Mouse (Mus musculus): ENCODE results near the gene Camta1.

Camta1 gene

DNA sequence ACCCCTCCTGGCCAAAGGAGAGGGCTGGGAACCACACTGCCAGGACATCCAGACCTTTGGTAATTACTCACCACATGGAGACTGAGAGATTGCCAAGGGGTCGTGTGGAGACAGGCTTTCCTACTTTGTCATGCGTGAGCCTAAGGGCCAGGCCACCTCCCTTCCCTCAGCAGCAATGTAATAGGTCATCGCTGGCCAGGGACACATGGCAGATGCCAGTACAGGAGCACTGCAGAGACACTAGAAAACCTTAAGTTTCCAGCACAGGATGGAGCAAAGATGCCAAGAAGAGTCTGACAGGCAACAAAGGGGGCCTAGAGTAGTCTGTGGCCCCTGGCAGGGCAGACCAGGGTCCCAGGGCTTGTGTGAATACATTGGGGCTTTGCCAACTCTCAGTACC lies 283.7 kb downstream of the Camta1 start:
- no peak for DNase-seq

DNA sequence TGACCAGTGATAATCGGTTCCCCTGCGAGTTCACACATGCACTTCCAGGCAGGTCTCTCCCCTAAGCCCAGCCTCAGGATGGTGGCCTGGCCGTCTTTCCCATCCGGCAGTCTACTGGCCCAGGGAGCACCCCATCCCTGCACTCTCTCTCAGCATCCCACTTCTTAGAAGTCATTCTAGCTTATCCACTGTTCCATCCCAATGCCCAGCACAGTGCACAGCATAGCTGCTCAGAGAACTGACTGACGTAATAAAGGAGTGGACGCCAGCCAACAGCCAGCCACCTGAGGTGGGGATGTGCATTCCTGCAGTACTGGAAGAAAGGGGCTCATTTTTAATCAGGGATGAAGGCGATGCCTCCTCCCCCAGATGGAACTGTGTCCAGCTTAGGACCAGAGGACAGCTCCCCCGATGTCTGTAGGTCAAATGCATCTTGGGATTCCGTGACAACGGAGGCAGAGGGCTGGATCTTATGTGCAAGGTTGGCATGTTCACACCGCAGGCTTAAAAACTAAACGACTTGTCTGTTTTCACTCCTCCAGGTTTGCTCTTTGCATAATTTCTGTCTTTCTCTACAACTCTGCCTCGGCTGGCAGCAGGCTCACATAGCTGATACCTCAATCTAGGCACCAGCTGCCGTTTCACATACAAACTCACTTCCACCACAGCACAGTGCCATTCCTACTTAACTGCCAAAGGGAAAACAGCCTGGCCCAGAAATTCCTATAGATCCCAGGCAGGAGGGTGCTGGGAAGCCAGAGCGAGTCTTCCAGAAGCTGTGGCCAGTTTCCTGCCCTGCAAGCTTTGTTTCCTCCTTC lies 285.2 kb downstream of the Camta1 start:
- no peak for DNase-seq

DNA sequence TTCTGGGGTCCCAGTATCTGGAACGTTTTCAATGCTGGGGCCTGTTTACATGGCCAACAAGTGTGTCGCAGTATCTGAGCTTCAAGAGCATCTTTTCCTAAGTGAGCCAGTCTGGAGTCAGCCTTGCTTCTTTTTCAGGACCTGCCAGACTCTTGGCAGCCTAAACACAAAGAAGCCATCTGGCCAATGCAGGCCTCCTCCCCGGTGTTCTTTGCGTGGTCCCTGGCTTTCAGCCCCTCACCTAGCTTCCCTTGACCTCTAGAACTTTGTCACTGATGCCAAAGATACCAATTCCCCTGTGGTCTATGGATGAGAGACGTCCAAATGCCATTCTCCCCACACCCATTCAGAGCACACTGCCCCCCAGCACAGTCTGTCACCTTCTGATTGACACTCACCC lies 289.0 kb downstream of the Camta1 start:
- no peak for DNase-seq

GRCm38 (mm10) chr4:151569586-151569985 lies 292.1 kb downstream of the Camta1 start:
- DNase-seq: no peak

- DNase-seq: no peak
Measured at GRCm38 (mm10) chr4:151568887-151569286, 292.8 kb downstream of the Camta1 start.

DNA sequence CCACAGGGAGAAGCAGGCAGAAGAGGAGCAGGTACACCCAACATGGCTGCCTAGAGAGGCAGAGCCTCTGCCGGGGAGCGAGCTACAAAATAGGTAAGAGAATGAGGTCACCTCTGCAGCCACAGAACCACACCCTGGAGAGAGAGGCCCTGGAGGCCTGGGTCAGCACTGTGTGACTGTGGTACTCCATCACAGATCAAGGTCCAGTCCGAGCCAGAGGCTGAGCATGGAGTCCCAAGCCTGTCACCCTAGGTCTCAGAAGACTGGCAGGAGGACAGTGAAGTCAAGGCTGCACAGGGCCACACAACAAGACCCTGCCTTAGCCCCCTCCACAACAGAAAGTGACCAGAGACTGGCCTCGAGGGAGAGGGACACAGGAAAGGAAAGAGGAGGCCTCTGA lies 294.6 kb downstream of the Camta1 start:
- no peak for DNase-seq

GRCm38 (mm10) chr4:151555505-151555904 lies 306.2 kb downstream of the Camta1 start:
- no peak for DNase-seq

GRCm38 (mm10) chr4:151549523-151549922 lies 312.2 kb downstream of the Camta1 start:
- DNase-seq: no peak

DNA sequence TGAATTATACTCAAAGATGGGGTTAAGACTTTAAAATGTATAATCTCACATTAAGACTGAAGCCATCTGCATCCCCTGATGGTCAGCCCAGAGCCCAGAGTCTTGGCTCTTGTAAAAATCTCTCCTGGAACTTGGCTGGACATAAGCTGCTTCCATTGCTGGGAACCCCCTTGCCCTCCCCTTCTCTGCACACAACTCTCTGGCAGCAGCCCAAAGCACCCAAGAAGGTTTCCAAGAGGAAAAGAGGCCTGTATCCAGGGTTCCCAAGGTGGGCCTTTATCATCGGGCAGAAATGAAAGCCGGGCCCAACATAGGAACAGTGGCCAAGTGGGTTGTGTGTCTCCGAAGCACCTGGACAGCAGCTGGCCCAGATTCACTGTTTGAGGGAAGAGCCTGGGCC lies 316.2 kb downstream of the Camta1 start:
- no peak for DNase-seq

DNA sequence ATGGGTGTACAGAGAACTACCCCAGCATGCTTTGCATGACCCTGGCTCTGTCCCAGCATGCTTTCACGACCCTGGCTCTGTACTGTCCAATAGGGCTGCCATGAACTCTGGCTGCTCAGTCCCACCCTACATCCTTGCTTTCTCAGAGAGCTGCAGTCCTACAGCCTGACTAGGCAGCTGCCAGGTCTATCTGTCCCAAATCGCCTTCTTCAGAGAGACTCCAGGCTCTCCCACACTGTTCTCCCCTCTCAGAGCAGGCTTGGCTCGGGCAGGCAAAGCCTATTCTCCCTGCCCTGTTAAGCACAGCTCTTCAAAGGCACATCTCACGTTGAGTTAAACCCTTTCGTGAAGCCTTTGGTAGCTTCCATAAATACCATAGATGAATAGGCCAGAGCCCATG lies 317.5 kb downstream of the Camta1 start:
- no peak for DNase-seq

DNA sequence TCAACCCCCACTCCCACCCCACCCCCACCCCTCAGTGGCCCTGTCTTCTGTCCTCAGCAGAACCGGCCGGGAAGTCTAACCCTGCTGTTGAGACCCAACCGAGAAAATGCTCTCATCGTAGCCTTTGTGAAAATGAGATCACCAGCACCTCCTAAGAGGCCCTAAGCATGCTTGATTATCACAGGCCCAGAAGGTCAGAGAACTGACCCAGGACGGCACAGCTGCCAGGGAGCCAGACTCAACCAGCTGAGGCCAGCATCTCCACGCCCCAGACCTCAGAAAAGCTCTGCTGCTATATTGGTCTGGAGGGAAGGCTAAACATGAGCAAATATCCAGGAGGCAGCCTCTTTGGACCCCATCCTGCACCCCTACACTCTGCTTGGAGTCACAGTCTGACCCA lies 321.1 kb downstream of the Camta1 start:
- no peak for DNase-seq

DNA sequence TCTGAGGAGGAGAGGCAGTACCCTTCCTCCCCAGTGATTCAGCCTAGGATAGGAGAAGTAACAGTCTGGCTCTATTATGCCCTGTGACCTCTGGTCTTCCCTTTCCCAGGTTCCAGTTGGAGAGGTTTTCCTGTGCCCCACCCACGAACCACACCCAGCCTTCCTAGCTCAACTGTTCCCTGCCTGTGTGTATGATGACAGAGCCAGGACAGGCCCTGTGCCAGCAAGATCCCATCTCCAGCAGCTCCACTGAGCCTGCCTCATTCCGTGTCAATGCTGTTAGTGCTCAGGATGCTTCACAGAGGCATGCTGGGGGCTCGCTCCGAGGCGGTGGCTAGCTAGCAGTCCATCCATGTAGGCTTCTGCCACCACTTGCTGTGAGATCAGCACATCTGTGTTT lies 321.8 kb downstream of the Camta1 start:
- DNase-seq: no peak

DNA sequence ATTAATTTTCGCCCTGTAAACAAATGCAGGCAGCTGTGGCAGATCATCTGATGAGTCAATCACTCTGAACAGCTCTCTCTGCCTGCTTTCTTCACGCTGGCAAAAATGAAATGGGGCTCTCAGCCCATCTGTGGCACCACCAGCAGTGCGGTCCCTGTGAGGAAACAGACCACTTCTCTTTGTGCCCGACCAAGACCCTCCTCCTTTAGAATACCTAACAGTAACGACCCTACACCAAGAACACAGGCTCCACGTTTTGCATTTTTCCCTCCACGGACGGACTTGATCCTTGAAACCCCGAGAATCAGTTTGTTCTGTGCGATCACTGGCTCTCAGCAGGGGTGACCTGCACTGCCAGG lies 322.5 kb downstream of the Camta1 start:
- DNase-seq: no peak

- no peak for DNase-seq
Measured at GRCm38 (mm10) chr4:151538446-151539166, 323.1 kb downstream of the Camta1 start.

DNA sequence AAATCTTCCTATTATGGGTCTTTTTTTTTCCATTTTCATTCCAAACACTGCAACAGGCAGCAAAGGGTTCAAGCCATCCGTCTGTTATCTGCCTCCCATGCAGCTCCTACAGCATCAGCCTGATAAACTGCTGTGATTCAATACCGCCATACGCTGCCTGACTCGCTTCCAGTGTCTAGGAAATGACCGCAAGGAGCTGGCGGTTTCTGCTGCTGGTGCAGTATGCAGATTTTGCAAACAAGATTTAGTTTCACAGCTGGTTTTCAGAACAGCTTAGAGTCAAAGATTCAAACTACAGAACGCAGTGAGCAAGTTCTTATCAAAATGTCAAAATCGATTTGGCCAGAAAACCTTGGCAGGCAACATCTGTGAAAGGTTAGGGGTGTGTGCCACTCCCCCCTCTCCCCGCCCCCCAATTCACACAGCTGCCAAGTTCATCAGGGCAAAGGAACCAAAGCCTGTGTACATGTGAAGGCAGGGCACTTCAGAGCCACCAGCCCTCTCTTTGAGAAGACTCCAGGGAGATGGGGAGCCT lies 325.7 kb downstream of the Camta1 start:
- no peak for DNase-seq

DNA sequence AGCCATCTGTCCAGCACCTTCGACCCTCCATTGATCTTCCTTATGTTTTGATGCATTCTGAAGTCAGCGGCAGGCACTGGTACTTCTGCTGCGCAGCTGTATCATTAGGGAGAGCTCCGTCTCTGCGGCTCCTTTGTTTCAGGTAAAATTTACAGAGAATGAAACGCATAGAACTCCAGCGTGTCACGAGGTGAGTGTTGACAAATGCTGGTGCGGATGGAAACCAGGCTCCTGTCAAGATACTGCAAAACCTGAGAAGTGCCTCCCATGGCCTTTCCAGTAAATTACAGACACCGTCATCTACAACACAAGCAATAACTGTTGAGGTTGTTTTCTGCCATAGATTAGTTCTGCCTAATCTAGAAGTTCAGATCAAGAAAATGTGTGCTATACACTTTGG lies 328.2 kb downstream of the Camta1 start:
- no peak for DNase-seq

- no peak for DNase-seq
Measured at GRCm38 (mm10) chr4:151528436-151528835, 333.2 kb downstream of the Camta1 start.

DNA sequence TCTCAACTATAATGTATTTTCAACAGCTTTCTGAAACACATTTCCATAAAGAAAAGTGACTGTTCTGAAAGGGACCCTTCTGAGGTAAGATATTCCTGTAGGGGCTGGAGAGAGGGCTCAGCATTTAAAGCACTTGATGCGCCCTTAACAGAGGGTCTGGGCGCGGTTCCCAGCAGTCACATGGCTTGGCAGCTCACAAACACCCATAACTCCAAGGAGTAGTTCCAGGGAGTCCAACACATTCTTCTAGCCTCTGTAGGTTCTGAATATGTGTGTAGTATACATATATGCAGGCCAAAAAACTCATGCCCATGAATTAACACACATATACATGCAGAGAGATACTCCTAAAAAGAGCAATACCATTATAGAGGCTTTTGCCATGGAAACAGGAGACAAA lies 333.9 kb downstream of the Camta1 start:
- no peak for DNase-seq

DNA sequence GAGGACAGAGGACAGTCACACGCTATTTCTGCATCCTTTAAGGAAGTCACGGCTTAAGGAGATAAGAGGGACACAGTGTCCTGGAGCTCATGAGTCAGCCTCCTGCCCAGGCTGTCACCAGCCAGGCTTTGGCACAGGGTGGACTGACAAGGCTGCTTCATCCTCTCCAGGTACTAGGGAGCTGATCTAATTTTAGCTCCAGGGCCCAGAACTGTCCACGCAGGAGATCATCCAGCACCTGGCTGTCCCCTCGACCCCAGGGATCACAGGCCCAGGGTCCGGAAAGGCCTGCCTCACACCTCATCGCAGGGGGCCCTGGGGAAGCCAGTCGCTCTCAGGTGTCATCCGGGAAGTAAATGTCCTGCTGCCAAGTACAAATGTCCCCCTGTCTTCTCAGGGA lies 341.6 kb downstream of the Camta1 start:
- no peak for DNase-seq

- DNase-seq: no peak
Measured at GRCm38 (mm10) chr4:151519011-151519410, 342.7 kb downstream of the Camta1 start.

GRCm38 (mm10) chr4:151516998-151517799 lies 344.5 kb downstream of the Camta1 start:
- DNase-seq: no peak

DNA sequence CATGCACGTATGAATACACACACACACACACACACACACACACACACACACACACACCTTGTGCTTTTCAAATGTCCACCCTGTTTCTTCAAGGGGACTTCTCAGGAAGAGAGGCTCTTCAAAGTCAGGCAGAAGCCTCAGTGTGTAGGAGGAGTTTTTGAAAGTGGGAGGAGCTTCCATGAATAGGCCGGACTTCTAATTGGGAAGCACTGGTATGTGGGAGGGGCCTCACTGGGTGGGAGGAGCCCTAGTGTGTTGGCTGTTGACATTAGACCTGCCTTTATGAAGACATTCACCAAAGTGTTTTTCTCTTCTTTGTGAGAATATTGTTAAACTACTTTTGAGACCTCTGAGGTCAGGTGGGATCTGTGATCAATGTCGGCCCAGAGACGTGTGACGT lies 346.4 kb downstream of the Camta1 start:
- no peak for DNase-seq

- DNase-seq: no peak
Measured at GRCm38 (mm10) chr4:151511092-151511491, 350.6 kb downstream of the Camta1 start.

All from thymus, adult 18-20 months (tissue).